Mouse (Mus musculus): Measurements from ENCODE around the gene Grin3b.
A peak's percentile ranks its signal among the peaks of the same experiment; 100 is the strongest.

Gene Grin3b

GRCm38 (mm10) chr10:79966886-79967400 is 3.6 kb upstream of the Grin3b start:
- DNase-seq (ENCODE audit: low spot score): no peak

- DNase-seq (ENCODE audit: low spot score): no peak
Observed at GRCm38 (mm10) chr10:79968181-79968580, 2.3 kb upstream of the Grin3b start.

- no peak for DNase-seq (ENCODE audit: low spot score)
Observed at GRCm38 (mm10) chr10:79969124-79969568, 1.4 kb upstream of the Grin3b start.

GRCm38 (mm10) chr10:79971183-79971497 is 625 bp downstream of the Grin3b start:
- peak; percentile 29 for DNase-seq (ENCODE audit: low spot score)

GRCm38 (mm10) chr10:79972831-79973230 is 2.3 kb downstream of the Grin3b start:
- DNase-seq (ENCODE audit: low spot score): no peak

GRCm38 (mm10) chr10:79974087-79974486 is 3.6 kb downstream of the Grin3b start:
- no peak for DNase-seq (ENCODE audit: low spot score)

- no peak for DNase-seq (ENCODE audit: low spot score)
Observed at GRCm38 (mm10) chr10:79974668-79975067, 4.2 kb downstream of the Grin3b start.

GRCm38 (mm10) chr10:79976071-79976721 is 5.7 kb downstream of the Grin3b start:
- no peak for DNase-seq (ENCODE audit: low spot score)

GRCm38 (mm10) chr10:79976722-79977107 is 6.2 kb downstream of the Grin3b start:
- DNase-seq (ENCODE audit: low spot score): no peak

GRCm38 (mm10) chr10:79977324-79977723 is 6.8 kb downstream of the Grin3b start:
- DNase-seq (ENCODE audit: low spot score): no peak

GRCm38 (mm10) chr10:79978061-79978460 is 7.5 kb downstream of the Grin3b start:
- no peak for DNase-seq (ENCODE audit: low spot score)

- no peak for DNase-seq (ENCODE audit: low spot score)
Observed at GRCm38 (mm10) chr10:79979401-79980155, 9.1 kb downstream of the Grin3b start.

GRCm38 (mm10) chr10:79983205-79983604 is 12.7 kb downstream of the Grin3b start:
- no peak for DNase-seq (ENCODE audit: low spot score)

- peak; percentile 61 for DNase-seq (ENCODE audit: low spot score)
Observed at GRCm38 (mm10) chr10:79983670-79984069, 13.2 kb downstream of the Grin3b start.

GRCm38 (mm10) chr10:79984195-79984816 is 13.8 kb downstream of the Grin3b start, which contains the start of gene Tmem259:
TSS of gene Tmem259 (minus strand) at chr10:79984330.
- peak; percentile 89 for DNase-seq (ENCODE audit: low spot score)

GRCm38 (mm10) chr10:79984871-79985270 is 14.4 kb downstream of the Grin3b start:
- peak; percentile 99 for DNase-seq (ENCODE audit: low spot score)

- peak; percentile 74 for DNase-seq (ENCODE audit: low spot score)
Observed at GRCm38 (mm10) chr10:79985334-79986231, 15.1 kb downstream of the Grin3b start.

GRCm38 (mm10) chr10:79986232-79986878 is 15.8 kb downstream of the Grin3b start:
- DNase-seq (ENCODE audit: low spot score): no peak

GRCm38 (mm10) chr10:79986963-79987362 is 16.4 kb downstream of the Grin3b start:
- DNase-seq (ENCODE audit: low spot score): peak; percentile 86

- no peak for DNase-seq (ENCODE audit: low spot score)
Observed at GRCm38 (mm10) chr10:79987771-79988505, 17.4 kb downstream of the Grin3b start.

All from retina, embryonic 14.5 days (tissue).